Mouse (Mus musculus): ENCODE data around the gene Ift140. TPM values are rescaled to one million over a fixed set of nuclear protein-coding genes. Genes with fewer than 3 reads are reported as not detected.

Gene Ift140
- total RNA-seq, 4 experiments from 2014 or later = 3.5 to 6.3 (median 4.5) TPM

DNA sequence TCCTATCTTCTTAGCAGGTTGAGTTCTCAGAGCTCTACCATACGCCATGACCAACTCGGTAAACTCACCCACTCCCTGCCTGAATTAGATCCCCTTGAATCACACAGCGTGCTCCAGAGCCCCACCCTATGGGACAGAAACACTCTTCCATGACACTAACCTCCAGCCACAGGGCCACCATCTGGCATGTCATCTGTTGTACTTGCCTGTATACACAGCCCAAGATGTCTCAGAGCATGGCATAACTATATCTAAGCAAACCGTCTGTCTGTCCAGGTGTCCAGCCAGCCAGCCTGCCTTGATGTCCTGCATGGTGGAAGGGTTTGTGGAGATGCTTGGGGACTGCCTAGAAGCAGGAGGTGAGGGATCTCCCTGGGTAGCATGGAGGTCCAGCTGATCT, 61.0 kb downstream of the Ift140 start:
- DNase-seq (ENCODE audit: low spot score) = no peak

- DNase-seq (ENCODE audit: low spot score) = peak; percentile 76
These were observed 62.0 kb downstream of the Ift140 start for GRCm38 (mm10) chr17:25077771-25078372.

GRCm38 (mm10) chr17:25080210-25080609, 64.3 kb downstream of the Ift140 start:
- DNase-seq (ENCODE audit: low spot score) = no peak

DNA sequence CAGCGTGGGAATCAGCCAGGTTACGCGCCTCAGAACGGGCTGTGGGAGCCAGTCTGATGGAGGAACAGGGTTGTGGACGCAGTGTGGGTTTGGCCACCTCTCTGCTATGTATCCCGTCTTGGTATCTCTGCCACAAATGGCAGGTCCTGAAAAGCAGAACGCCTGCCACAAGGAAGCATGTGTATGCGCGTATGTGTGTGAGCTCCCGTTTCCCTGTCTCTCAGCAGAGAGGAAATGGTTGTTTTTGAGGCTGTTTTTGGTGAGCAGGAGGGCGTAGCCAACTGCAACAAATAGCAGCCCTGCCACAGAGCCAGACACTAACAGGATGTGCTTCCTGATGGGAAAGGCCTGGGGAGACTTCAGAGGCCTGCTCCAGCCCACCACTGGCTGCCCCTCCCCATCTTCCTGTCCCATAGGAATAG, 65.1 kb downstream of the Ift140 start:
- peak; percentile 92 for DNase-seq (ENCODE audit: low spot score)

DNA sequence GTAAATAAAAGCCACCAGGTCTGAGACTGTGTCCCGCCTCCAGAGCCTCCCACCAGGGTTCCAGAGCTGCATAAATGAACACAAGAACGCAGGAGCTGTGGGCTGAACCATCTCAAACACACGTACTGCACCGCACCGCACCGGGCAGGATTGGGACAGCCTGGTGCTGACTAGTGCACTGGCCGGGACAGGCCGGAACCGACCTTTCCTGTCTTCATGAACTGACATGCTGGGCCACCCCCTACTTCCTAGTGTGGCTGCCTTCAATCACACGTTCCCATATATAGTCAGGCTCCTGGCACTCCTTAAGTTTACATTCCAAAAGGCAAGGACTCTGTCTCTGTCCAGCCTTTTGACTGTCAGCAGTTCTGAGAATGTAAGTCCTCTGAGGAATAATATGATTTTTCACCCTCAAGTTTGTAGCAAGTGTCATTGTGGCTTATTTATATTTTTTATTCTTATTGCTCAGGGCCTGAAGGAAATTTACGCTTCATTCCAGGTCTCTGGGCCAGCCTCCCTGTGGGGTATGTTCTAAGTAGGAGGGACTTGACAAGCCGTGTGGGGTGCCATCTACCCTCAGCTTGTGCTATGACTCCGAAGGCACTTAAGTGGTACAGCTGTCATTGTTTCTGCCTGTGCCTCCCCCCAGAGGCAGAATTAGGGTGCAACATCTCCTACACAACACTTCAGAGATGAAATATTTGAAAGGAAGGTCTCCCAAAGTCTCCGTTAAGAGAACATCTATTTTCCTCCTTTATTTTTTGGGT, 66.4 kb downstream of the Ift140 start:
- peak; percentile 58 for DNase-seq (ENCODE audit: low spot score)

- DNase-seq (ENCODE audit: low spot score) = no peak
These were observed 67.0 kb downstream of the Ift140 start for GRCm38 (mm10) chr17:25082887-25083286.

GRCm38 (mm10) chr17:25083444-25083931, 67.6 kb downstream of the Ift140 start, which contains the start of gene Tmem204:
Gene Tmem204, minus strand, starts transcription at chr17:25083591.
- DNase-seq (ENCODE audit: low spot score) = peak; percentile 91

DNA sequence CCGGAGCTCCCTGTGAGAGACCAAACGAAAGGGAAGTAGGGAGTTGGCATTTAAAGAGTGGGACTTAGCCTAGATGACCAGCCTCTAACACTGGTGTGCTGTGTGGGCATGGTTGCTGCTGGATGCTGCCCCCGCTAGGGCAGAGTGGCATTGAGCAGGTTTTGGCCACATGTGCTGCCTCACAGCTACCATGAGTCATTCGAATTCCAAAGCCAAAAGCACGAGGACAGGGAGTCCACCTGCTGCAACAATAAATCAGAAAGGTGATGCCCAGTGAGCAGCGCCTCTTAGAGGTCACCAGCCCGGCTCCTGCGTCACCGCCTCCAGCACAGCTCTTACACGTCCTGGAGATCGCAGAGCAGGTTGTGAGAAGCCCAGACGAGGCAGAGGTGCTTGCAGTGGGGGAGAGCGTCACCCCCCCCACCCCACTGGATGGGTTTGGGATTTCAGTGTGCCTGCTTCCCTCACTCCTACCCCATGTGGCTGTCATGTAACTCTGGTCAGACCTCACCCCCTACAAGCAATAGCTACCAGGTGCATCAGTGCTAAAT, 69.0 kb downstream of the Ift140 start:
- no peak for DNase-seq (ENCODE audit: low spot score)

GRCm38 (mm10) chr17:25086724-25087123, 70.8 kb downstream of the Ift140 start:
- DNase-seq (ENCODE audit: low spot score) = no peak

DNA sequence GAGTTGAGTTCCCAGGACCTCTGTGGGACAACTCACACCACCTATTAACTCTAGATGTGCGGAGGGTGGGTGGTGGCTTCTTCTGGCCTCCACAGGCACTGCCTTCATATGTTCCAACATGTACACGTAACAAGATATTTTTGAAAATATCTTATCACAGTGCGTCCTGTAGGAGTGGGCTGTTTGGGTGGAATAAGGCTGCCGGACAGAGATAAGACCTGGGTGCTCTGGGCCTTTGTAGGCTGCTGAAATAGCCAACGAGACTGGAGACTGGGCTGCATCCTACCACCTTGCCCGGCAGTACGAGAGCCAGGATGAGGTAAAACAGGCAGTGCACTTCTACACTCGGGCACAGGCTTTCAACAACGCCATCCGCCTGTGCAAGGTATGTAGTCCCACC, 73.3 kb downstream of the Ift140 start:
- DNase-seq (ENCODE audit: low spot score) = no peak

GRCm38 (mm10) chr17:25090450-25090849, 74.6 kb downstream of the Ift140 start:
- no peak for DNase-seq (ENCODE audit: low spot score)

DNA sequence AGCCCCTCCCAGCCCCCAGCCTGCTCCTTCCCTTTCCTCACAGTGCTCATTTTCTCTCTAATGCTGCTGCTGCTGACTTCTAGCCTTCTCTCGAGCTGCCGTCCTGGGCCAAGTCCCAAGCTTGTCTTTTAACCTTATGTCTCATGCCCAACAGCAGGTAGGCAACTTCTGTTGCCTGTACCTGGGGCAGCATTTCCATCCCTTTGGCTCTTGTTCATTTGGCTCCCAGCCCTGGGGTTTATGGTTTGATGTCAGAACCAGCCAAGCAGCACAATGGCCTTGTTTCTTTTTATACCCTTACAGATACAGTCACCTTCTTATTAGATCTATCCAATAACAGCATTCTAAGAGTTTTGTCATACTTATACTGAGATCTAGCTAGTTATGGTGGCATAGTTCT, 80.3 kb downstream of the Ift140 start:
- DNase-seq (ENCODE audit: low spot score) = no peak

GRCm38 (mm10) chr17:25100052-25100451, 84.2 kb downstream of the Ift140 start:
- no peak for DNase-seq (ENCODE audit: low spot score)

GRCm38 (mm10) chr17:25101338-25101737, 85.5 kb downstream of the Ift140 start:
- no peak for DNase-seq (ENCODE audit: low spot score)

- DNase-seq (ENCODE audit: low spot score) = no peak
These were observed 91.9 kb downstream of the Ift140 start for GRCm38 (mm10) chr17:25107786-25108185.

DNA sequence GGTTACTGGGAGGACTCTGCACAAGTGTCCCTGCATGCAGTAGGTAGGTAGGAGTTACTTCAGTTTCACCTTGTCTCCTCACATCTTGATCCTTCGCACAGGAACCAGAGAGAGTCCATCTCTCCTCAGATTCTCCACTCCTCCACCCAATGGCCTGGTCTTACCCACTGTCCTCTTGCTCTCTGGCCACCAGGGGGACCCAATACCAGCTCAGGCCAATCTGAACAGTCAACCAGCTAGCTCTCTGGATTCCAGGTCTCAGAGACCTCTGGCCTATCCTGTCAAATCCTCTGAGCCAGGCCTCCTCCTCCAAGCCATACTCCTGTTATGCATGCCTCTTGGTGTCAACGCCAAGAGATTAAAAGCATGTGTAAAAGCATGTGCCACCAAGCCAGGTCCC, 93.7 kb downstream of the Ift140 start:
- DNase-seq (ENCODE audit: low spot score) = peak; percentile 40

GRCm38 (mm10) chr17:25110590-25110989, 94.7 kb downstream of the Ift140 start:
- no peak for DNase-seq (ENCODE audit: low spot score)

GRCm38 (mm10) chr17:25111220-25111619, 95.3 kb downstream of the Ift140 start:
- no peak for DNase-seq (ENCODE audit: low spot score)

GRCm38 (mm10) chr17:25111739-25112422, 96.0 kb downstream of the Ift140 start:
- DNase-seq (ENCODE audit: low spot score) = peak; percentile 37

GRCm38 (mm10) chr17:25112423-25112810, 96.5 kb downstream of the Ift140 start:
- no peak for DNase-seq (ENCODE audit: low spot score)

DNA sequence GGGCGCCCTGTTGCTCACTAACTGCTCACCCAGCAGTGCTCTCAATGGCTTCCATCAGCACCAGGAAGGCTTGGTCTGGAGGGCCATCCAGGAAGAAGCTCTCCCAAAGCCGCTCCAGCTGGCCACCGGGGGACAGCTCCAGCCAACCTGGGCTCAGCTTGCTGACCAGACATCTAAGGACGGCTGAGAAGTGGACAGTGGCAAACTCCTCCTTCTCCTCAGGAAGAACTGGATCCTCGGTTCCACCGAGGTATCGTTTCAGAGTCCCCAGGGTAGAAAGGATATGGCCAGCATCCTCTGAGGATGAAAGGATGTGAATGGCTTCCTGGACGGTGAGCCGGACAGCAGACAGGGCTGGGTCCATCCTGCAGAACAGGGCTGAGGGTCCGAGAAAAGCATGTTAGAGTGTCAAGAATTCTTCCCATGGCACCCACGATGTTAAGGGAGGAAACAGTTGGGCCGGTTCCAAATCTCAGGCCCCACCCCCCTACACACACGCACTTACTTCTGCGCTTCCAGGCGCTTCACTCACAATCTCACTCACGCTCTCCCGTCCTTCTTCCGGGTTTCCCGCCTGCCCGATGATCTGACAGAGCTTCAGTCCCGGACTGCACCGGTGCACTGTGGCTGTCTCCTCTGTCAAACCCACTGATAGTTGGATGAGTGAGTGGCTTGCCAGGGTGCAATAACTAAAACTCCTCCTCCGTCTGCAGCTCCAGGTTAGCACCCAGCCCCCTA, 99.2 kb downstream of the Ift140 start:
- no peak for DNase-seq (ENCODE audit: low spot score)
